Mouse (Mus musculus): ENCODE results near the gene Slc22a3.

DNA sequence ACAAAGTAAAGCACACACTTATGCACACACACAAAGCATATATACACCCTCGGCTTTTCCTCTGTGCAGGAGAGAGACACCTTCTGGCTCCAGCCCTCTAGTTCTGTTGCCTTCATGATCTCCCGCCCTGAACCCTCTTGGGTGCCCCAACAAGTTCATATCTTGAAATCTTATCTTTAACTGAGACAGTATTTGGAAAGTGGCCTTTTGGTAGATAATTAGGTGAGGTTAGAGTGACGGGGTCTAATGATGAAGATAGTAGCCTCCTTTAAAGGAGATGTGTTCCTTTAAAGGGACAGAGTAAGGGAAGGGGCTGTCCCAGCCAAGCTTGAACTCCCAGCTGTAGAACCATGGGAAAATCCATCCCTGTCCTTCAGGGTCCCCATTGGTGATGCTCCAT is 3.7 kb upstream of the Slc22a3 start:
- TF ChIP-seq CTCF (IDR thresholded peaks at IDR 0.05; ENCODE audit: low read depth) (no peak), EP300 (IDR thresholded peaks at IDR 0.05; ENCODE audit: low read depth) (no peak)
